Mouse (Mus musculus): Measurements from ENCODE around the gene Gbp3. TPM values are rescaled to one million over a fixed set of nuclear protein-coding genes. Genes with fewer than 3 reads are reported as not detected.

The Gbp3 gene
- 1.3 and 1.9 TPM in 2 replicates for polyA plus RNA-seq (2012; rRNA removed)

DNA sequence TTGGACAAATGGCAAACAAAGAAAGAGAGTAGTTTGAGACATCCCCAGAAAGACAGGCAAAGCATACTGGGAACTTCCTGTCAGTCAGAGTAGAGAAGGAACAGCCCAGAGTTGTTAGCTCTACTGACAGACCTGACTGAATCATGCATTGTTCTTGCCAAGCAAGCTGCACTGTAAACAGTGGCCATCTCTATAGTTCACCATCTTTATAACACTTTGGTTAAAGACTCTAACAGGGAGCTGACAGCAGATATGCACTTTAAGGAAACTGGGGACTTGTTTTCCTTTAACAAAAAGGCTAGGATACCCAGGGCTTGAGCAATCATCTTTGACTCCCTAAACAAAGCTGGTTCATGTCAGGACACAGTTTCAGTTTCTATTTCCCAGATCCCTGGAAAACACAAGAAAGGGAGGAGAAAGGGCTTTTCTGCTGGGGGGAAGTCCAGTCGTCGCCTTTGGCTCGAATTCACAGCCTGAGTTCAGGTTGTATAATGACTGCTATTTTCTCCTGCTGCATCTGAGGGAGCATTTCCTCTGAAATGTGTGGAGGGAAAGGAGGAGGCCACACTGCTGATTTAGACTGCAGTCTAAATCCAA, at the start of gene Gbp3:
Gene Gbp3, plus strand, starts transcription at position 395 of the 597 bp plus-strand sequence.

DNA sequence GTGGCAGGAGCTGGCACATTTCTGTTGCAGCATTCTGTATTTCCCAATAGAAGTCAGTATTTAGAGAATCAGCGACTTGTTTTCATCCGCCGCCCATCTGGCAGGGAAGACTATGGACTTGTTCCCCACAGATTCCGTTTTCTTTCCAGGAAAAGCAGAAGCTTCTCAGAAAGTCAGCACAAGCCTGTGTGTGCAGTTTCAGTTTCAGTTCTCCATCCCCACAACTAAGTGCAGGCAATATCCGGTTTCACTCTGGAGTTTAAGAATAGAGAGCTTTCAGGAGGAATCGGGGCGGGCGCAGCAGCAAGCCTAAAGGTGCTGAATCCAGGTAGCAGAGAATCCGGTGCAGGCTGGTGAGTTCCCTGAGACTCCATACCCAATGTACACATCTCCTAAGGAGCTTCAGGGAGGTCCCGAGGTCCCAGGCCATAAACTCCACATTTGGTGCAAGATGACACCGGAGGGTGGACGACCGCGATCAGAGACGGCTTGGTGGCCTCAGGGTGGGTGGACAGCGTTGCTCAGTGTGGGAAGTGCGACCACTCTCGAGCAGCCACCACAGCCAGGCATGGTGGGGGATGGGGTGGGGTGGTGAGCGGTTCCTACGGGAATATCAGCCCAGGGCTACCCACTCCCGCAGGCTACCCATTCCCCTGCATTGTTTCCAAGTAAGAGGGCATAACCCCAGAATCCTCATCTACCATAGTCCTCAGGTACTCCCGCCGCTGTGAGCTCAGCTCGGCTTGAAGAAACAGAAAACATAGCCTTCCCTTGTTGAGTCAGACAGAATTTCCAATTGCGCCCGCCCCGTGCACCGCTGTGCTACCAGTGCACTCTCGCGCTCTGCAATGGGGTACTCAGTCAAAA, 29.5 kb upstream of the Gbp3 start, which contains the start of gene Gbp7:
Gene Gbp7, plus strand, starts transcription at position 256 of the 867 bp plus-strand sequence.

DNA sequence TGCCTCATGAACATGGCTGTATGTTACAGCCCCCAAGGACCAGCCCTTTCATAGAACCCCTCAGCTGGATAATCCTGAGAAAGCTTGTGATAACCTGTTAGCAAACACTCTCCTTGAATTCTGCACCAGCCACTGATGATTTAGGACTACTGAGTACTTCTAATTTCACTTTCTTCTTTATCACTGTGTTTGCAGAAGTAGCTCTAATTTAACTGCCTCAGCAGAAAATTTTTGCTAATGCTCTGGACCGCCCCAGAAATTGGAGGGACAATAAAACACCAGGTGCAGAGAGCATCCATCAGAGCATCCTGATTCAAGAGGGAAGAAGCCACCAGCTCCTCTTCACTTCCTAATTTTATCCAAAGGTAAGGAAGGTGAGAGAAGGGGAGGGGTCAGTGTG, 34.7 kb downstream of the Gbp3 start, which contains the start of gene Gbp2b:
Gene Gbp2b, plus strand, starts transcription at position 301 of the 400 bp plus-strand sequence.

DNA sequence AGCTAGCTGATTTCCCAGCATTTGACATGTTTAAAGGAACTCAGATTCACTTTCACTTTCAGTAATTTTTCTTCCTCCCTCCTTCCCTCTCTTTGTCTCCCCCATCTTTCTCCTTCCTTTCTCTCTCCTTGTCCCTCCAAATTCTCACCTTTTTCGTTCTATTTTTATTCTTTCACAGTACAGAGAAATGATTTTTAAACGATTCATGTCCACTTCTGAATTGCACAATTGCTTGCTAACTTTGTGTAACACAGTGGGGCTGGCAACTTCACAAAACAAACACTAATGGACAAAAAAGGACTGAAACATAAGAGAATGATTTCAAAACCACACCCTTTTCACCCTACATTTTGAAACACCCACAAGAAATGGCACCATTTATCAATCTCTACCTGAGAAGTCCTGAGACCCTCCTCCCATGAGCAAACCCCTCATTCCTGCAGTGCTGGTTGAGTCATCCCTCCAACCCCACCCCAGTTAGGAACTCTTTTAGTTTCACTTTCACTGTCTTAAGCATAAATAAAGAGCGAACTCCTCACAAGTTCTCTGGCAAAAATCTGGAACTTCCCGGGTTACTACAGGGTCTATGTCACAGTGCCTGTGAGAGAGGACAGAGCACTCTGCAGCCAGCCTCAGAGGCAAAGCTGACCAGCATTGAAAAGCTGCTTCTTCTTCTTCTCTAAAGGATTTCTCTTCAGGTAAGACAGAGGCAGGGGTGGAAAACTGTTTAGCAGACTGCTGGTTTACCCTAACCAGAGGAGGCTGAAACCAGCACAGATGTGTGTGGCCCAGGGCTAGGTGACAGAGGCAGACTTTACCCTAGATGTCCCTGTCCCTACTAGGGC, 60.5 kb downstream of the Gbp3 start, which contains the start of gene Gbp2:
Gene Gbp2, plus strand, starts transcription at position 492 of the 845 bp plus-strand sequence.

Other genes starting within 250 kb of the Gbp3 start
- 7.6 and 8.5 TPM in 2 replicates for gene Pdlim5, start 164.3 kb upstream of the Gbp3 start, polyA plus RNA-seq (2012; rRNA removed)
- 0.22 and 0.26 TPM in 2 replicates for gene Gbp5, start 66.0 kb upstream of the Gbp3 start, polyA plus RNA-seq (2012; rRNA removed)
- gene Gbp7, start 29.7 kb upstream of the Gbp3 start, polyA plus RNA-seq (2012; rRNA removed), result 1.0 and 1.4 TPM in 2 replicates
- gene Gbp2b, start 34.8 kb downstream of the Gbp3 start, polyA plus RNA-seq (2012; rRNA removed), result 0.01 and 0.02 TPM in 2 replicates
- gene Gbp2, start 60.6 kb downstream of the Gbp3 start, polyA plus RNA-seq (2012; rRNA removed), result 1.4 and 1.5 TPM in 2 replicates
- 5.4 and 6.6 TPM in 2 replicates for gene Kyat3, start 141.0 kb downstream of the Gbp3 start, polyA plus RNA-seq (2012; rRNA removed)
- 28.5 and 32.6 TPM in 2 replicates for gene Gtf2b, start 205.0 kb downstream of the Gbp3 start, polyA plus RNA-seq (2012; rRNA removed)

All from liver, embryonic 14 days (tissue).